Mouse (Mus musculus): ENCODE results near the gene Rab3ip. TPM values are rescaled to one million over a fixed set of nuclear protein-coding genes. Genes with fewer than 3 reads are reported as not detected.

The Rab3ip gene
- polyA plus RNA-seq, 1 experiment, result 5.8 TPM

DNA sequence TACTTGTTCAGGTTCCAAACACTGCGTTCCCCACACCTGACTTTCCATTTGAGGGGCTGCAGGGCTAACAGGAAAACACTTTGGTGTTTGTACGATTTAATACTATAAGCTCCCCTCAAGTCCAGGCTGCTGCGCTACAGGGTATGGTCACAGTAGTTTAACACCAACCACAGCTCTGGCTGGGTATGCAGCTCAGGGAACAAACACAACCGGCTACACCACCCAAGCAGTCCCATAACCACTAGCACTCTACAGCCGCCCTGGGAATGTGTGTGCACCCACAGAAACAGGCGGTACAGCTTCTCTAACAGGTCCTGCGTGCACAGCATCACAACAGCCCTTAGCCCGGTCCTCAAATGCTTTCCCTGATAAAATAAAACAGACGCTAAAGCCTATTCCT is 37.7 kb downstream of the Rab3ip start:
- no peak overlapping the region for H3K27ac ChIP-seq (ENCODE audit: insufficient read depth, low read depth, low read length)
- no peak overlapping the region for H3K4me3 ChIP-seq (ENCODE audit: insufficient read depth, low read length)
- no peaks in the 10 kb centered on the region for H3K4me1 ChIP-seq (ENCODE audit: control insufficient read depth, insufficient read depth, low read length)
- no peak for TF ChIP-seq POLR2A (IDR thresholded peaks at IDR 0.05; ENCODE audit: borderline replicate concordance, low read depth, low read length)
- no peak for TF ChIP-seq CTCF (IDR thresholded peaks at IDR 0.05; ENCODE audit: low read depth, low read length)

DNA sequence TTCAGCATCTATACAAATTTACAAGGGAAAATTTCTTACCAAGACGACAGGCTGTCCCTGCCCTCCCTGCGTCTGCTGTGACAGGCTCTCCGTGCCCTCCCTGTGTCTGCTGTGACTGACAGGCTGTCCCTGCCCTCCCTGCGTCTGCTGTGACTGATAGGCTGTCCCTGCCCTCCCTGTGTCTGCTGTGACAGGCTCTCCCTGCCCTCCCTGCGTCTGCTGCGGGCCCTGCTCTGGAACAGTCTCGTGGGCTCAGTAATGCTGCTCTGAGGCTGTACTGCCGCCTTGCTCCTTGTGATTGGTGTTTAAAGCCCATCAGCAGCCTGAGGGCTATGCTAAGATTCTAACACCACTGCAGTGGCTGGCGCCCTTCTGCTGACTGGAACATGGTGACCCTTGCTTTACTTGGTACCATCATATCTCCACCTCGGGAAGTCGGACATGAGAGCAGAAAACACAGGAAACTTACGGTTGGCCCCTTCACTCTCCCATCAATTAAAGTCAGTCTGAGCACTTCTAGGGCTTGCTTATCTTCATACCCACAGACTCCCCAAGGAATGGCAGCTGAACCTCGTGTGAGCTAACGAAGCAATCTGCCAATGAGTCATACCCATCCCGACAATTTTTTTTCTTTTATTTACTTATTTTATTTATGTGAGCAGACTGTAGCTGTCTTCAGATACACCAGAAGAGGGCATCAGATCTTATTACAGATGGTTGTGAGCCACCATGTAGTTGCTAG is 41.5 kb downstream of the Rab3ip start:
- Histone ChIP-seq H3K27ac (ENCODE audit: insufficient read depth, low read depth, low read length) (no peak overlapping the region), H3K4me3 (ENCODE audit: insufficient read depth, low read length) (no peak overlapping the region)
- TF ChIP-seq CTCF (IDR thresholded peaks at IDR 0.05; ENCODE audit: low read depth, low read length), result no peak
- no peak for TF ChIP-seq POLR2A (IDR thresholded peaks at IDR 0.05; ENCODE audit: borderline replicate concordance, low read depth, low read length)

DNA sequence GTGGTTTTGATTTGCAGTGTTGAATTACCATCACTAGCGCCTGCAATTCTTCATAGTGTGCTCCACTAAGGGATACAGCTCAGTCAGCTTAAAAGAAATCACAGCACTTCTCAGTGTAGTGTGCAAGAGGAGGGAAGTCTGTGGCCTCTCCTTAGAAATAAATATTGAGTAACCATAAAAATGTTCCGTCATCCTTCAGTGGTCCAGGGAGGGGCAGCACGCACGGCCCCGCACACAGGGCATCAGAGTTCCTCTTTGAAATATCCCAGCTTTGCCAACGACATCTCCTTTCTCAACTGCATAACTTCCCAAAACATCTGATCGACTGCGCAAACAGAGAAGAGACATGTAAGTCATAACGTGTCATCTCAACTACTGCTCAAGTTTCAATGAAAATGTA is 43.8 kb downstream of the Rab3ip start:
- no peak for TF ChIP-seq POLR2A (IDR thresholded peaks at IDR 0.05; ENCODE audit: borderline replicate concordance, low read depth, low read length)

More for the DNA sequence above, 41.5 kb downstream of the Rab3ip start:
- no peaks in the 10 kb centered on the region for H3K4me1 ChIP-seq (ENCODE audit: control insufficient read depth, insufficient read depth, low read length)

DNA sequence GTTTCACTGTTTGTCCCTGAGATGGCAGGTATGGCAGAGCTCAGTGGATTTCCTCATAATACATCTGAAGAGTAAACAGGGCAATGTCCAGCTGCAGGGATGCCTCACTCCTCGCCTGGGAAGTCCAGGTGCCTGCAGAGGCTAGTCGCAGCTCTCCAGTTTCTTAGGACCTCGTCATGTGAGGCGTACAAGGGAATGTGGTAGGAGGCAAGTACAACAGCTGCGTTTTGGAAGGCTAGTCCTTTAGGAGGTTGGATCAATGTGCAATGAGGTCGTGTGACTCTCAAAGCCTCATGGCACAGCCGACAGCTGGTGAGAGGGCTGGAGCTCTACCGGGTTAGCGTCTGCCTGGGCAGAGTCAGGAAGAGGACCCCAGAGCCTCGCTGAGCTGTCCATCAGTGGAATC is 46.1 kb downstream of the Rab3ip start:
- Histone ChIP-seq H3K4me1 (ENCODE audit: control insufficient read depth, insufficient read depth, low read length) (no peaks in the 10 kb centered on the region), H3K27ac (ENCODE audit: insufficient read depth, low read depth, low read length) (no peak overlapping the region), H3K4me3 (ENCODE audit: insufficient read depth, low read length) (no peak overlapping the region)
- TF ChIP-seq POLR2A (IDR thresholded peaks at IDR 0.05; ENCODE audit: borderline replicate concordance, low read depth, low read length) (no peak), CTCF (IDR thresholded peaks at IDR 0.05; ENCODE audit: low read depth, low read length) (no peak)

More for the DNA sequence above, 43.8 kb downstream of the Rab3ip start:
- H3K4me1 ChIP-seq (ENCODE audit: control insufficient read depth, insufficient read depth, low read length), result no peaks in the 10 kb centered on the region
- H3K4me3 ChIP-seq (ENCODE audit: insufficient read depth, low read length), result no peak overlapping the region
- H3K27ac ChIP-seq (ENCODE audit: insufficient read depth, low read depth, low read length), result no peak overlapping the region

DNA sequence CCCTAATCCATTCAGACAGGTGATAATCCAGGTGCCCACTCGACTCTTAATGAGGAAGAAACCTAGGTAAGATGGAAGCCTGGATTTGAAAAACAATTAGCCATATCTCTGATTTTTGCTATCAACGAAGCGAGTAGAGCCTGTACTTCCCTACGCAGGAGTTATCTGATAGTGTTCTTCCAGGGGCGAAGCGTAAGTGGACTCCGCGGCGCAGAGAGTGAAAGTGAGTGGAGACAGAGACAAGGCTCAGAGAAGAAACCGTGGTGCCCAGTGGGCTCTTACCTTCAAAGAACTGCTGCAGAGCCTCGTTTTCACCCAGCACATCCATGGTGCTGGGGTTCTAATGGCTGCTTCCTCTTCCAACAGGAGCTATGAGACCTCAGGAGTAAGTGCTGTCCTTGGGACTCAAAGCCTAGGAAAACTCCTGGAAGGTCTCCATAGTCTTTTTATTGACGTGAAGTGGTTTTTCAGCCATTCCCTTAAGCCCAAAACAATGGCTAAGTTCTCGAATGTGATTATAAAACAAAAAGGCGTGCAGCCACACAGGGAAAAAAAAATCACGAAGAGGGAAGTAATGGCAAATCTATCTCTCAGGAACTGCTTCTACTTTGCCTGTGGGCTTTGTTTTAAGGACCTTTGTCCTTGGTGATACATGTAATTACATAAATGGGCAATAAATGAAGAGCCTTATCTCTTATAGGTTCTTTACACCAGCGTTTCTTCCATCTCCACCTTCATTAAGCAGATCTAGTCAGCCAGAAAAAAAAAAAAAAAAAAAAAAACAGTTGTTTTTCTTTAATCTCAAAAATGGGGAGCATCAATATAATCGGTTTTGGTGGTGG is 54.0 kb downstream of the Rab3ip start, which contains the start of gene Myrfl:
Gene Myrfl (minus strand): TSS at position 584 of the 842 bp plus-strand sequence.
- no peak within 1 kb of the TSS for H3K4me3 ChIP-seq (ENCODE audit: insufficient read depth, low read length)
- H3K27ac ChIP-seq (ENCODE audit: insufficient read depth, low read depth, low read length), result no peak within 1 kb of the TSS
- TF ChIP-seq CTCF (IDR thresholded peaks at IDR 0.05; ENCODE audit: low read depth, low read length) (no peak), POLR2A (IDR thresholded peaks at IDR 0.05; ENCODE audit: borderline replicate concordance, low read depth, low read length) (no peak)
- H3K4me1 ChIP-seq (ENCODE audit: control insufficient read depth, insufficient read depth, low read length), result no peaks in the 10 kb centered on the region; the same call in 1 of the 2 replicates

DNA sequence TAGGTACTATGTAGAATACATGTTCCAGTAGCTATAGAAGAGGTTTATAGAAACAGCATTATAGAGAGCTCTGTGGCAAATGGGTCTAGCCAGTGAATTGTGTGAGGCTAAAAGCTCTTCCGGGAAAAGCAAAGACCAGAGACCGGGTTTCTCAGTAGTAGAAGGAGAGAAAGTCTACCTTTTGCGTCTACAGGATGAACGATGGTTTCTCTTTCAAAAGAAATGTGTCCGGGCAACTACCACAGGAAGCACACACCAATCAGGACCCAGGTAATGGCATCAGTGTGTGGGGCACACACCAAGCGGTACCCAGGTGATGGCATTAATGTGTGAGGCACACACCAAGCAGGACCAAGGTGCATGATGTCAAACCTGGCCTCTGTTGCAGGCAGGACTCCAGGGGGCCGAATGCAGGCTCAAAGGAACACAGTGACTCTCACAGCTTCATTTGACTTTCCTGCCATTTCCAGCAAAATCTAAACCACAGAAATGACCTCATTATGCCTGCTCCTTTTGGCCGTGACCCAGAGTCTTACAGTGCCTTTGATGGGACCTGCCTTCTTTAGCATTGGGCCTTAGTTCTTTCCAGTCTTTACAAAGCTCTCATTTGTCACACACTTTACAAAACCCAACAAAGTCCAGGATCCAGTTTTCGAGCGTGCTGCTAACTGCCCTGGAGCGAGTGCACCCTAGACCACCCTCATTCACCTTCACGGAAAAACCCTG is 55.3 kb downstream of the Rab3ip start:
- no peak for TF ChIP-seq CTCF (IDR thresholded peaks at IDR 0.05; ENCODE audit: low read depth, low read length)

DNA sequence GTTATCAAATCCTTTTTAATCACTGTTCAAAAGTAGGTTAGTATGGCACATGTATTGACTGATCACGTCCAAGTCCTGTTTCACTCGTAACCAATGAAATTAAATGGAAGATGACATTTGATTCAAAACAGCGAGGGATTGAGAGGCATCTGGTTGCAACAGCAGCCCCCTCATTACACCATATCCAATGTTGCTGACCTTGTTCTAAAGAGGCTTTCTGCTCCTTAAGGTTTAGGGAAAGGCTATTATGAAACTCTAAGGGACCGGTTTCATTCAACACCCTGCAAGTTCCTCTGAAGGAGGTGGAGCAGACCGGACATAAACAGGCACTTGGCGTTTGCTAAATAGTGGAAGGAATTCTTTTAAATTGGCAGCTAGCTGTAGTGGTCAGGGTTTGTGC is 56.0 kb downstream of the Rab3ip start:
- Histone ChIP-seq H3K27ac (ENCODE audit: insufficient read depth, low read depth, low read length) (no peak overlapping the region), H3K4me1 (ENCODE audit: control insufficient read depth, insufficient read depth, low read length) (no peaks in the 10 kb centered on the region; the same call in 1 of the 2 replicates), H3K4me3 (ENCODE audit: insufficient read depth, low read length) (no peak overlapping the region)
- TF ChIP-seq POLR2A (IDR thresholded peaks at IDR 0.05; ENCODE audit: borderline replicate concordance, low read depth, low read length) (no peak), CTCF (IDR thresholded peaks at IDR 0.05; ENCODE audit: low read depth, low read length) (no peak)

More for the DNA sequence above, 55.3 kb downstream of the Rab3ip start:
- H3K4me3 ChIP-seq (ENCODE audit: insufficient read depth, low read length), result no peak overlapping the region
- no peaks in the 10 kb centered on the region; the same call in 1 of the 2 replicates for H3K4me1 ChIP-seq (ENCODE audit: control insufficient read depth, insufficient read depth, low read length)
- no peak overlapping the region for H3K27ac ChIP-seq (ENCODE audit: insufficient read depth, low read depth, low read length)

DNA sequence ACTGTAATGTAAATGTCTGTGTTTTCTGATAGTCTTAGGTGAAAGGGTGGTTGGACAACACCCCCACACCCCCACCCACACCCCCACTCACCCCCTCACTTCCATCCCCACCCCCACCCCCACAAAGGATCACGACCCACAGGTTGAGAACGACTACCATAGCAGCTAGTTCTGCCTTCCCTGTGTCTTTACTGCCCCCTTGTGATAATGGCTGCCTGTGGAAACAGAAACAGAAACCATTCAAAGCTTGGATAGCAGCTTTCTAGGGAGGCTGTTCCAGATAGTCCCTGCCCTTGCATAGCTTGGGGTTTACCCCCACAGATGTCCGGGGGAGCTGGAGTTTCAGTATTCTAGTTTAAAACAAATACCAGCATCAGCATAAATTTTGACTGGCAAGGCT is 56.8 kb downstream of the Rab3ip start:
- H3K4me3 ChIP-seq (ENCODE audit: insufficient read depth, low read length), result no peak overlapping the region
- H3K4me1 ChIP-seq (ENCODE audit: control insufficient read depth, insufficient read depth, low read length), result no peaks in the 10 kb centered on the region; the same call in 1 of the 2 replicates
- peak; percentile 10; the same call in 1 of the 2 replicates for TF ChIP-seq CTCF (IDR thresholded peaks at IDR 0.05; ENCODE audit: low read depth, low read length)
- no peak for TF ChIP-seq POLR2A (IDR thresholded peaks at IDR 0.05; ENCODE audit: borderline replicate concordance, low read depth, low read length)
- no peak overlapping the region for H3K27ac ChIP-seq (ENCODE audit: insufficient read depth, low read depth, low read length)

DNA sequence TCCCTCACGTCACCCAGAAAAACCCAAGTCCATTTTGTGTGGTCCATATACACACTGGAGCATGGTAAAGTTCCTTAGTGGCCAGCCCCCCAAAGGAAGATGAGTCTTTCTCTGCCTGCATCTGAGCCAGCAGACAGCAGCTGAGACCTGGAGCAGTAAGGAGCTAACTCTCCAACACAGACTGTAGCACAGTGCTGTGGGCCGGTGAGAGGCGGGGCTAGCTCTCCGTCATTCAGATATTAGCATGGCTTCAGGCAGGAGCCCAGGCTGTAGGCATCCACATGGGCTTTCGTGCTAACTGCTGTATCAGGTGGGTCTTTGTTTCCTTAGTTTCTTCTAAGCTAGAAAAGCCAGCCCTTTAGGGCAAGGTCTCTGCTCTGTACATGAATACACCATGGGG is 60.0 kb downstream of the Rab3ip start:
- no peak for TF ChIP-seq CTCF (IDR thresholded peaks at IDR 0.05; ENCODE audit: low read depth, low read length)
- no peak for TF ChIP-seq POLR2A (IDR thresholded peaks at IDR 0.05; ENCODE audit: borderline replicate concordance, low read depth, low read length)
- H3K27ac ChIP-seq (ENCODE audit: insufficient read depth, low read depth, low read length), result no peak overlapping the region
- H3K4me1 ChIP-seq (ENCODE audit: control insufficient read depth, insufficient read depth, low read length), result no peaks in the 10 kb centered on the region; the same call in 1 of the 2 replicates
- no peak overlapping the region for H3K4me3 ChIP-seq (ENCODE audit: insufficient read depth, low read length)

All from bone marrow macrophage, adult 2 months (primary cell).